Mouse (Mus musculus) urinary bladder, adult 2 months (tissue): ENCODE data around the gene Spred2. TPM values are rescaled to one million over a fixed set of nuclear protein-coding genes. Genes with fewer than 3 reads are reported as not detected.
"Not testable (repeated sequence)": the region's sequence is repeated elsewhere in the genome, so short reads cannot be mapped to it uniquely, and the experiment has no call there.

Experiments used
- DNase-seq: peaks from one replicate; pipeline ENCODE4 v3.0.0; 2022; ENCODE audit warnings: low spot score
- polyA plus RNA-seq: library from polyadenylated mRNA; depleted of rRNA; stranded (reverse); fragments of >200 nt; gene quantifications from 2 replicates; pipeline ENCODE4 v1.2.3, GENCODE M21; 2012

The Spred2 gene
- polyA plus RNA-seq, 1 experiment: 23.2 TPM

- DNase-seq: no peak
These were observed 93.8 kb downstream of the Spred2 start for GRCm38 (mm10) chr11:20017937-20018336.

GRCm38 (mm10) chr11:20018905-20019304, 94.7 kb downstream of the Spred2 start:
- DNase-seq: no peak

- no peak for DNase-seq
These were observed 96.5 kb downstream of the Spred2 start for GRCm38 (mm10) chr11:20020720-20021119.

DNA sequence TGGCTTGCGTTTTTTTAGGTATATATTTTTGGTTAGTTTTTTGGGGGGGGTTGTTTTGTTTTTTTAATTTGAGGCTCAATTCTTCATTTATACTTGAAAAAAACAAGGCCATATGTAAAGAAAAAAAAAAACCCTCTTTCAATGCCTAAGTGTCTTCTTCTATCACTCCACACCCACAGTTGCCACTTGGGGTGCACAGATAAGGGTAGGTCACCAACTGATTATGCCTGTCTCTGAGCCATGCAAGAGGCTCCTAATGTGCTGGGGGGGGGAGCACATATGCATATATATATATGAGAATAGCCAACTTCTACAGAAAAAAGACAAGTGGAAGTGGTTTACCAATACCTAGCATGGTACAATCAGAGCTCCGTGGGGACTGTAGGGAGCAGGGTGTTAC, 98.3 kb downstream of the Spred2 start:
- DNase-seq: no peak

- no peak for DNase-seq
These were observed 98.8 kb downstream of the Spred2 start for GRCm38 (mm10) chr11:20022911-20023482.

DNA sequence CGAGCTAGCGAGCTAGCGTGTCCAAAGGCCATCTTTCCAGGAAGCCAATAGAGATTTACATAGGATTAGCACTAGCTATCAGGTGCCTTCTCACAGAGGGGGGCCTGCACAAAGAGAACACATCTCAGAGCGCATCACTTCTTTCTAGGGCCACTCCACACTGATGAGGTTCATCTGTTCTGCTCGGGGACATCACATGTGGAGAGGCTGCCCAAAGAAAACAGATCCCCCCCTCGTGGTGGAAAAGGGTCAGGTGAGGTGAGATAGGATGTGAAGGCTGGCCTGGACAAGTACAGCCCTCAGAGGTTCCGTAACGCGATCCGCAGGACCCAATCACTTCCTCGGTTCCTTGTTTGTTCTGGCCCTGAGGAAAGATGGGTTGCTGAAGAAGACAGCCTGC, 101.7 kb downstream of the Spred2 start:
- DNase-seq: no peak

DNA sequence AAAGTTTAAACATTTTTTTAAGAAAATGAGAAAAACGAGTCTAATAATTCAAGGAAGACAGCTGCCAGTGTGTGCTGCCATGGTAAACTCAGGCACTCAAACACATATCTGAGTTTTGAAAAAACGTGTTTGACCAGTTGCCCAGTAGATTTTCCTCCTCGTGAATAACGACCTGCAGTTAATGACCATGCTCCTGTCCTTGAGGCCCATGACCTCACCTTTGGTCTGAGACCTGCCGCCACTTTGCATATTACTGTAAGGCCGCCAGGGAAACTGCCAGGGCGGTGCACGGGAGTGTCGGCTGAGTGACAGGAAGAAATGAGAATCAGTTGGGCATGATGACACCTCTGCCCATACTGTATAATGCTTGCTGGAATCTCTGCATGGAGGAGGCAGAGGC, 103.5 kb downstream of the Spred2 start:
- no peak for DNase-seq

- DNase-seq: no peak
These were observed 104.2 kb downstream of the Spred2 start for GRCm38 (mm10) chr11:20028396-20028795.

GRCm38 (mm10) chr11:20029014-20029413, 104.8 kb downstream of the Spred2 start:
- no peak for DNase-seq

GRCm38 (mm10) chr11:20030973-20031372, 106.8 kb downstream of the Spred2 start:
- not testable (repeated sequence) for DNase-seq

GRCm38 (mm10) chr11:20031536-20031935, 107.4 kb downstream of the Spred2 start:
- no peak for DNase-seq

DNA sequence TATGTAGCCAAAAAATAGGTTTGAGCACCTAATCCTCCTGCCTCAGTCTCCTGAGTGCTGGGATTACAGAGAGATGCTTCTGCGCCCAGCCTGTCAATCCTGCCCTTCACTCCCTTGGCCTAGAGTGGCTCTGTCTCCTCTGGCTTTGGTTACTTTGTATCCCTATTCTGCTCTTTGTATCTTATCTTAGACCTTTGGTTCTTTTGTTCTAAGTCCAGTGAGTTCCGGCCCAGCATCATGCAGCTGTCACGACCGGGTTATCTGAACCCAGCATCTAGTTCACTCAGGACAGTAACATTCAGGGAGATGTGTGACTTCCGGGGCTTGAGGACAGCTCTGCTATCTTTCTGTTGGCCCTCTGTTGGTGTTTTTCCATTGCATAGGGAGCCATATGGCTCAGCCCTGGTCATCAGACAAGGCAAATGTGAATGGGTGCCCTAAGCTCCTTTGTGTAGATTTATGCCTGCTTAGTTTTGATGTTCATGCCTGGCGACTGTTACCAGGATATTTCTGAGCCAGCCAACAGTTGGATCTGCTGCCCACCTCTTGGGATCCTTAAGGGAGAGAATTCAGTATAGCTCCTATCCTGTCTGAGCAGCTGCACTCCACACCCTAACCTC, 109.5 kb downstream of the Spred2 start:
- no peak for DNase-seq

GRCm38 (mm10) chr11:20034337-20034947, 110.3 kb downstream of the Spred2 start:
- no peak for DNase-seq

DNA sequence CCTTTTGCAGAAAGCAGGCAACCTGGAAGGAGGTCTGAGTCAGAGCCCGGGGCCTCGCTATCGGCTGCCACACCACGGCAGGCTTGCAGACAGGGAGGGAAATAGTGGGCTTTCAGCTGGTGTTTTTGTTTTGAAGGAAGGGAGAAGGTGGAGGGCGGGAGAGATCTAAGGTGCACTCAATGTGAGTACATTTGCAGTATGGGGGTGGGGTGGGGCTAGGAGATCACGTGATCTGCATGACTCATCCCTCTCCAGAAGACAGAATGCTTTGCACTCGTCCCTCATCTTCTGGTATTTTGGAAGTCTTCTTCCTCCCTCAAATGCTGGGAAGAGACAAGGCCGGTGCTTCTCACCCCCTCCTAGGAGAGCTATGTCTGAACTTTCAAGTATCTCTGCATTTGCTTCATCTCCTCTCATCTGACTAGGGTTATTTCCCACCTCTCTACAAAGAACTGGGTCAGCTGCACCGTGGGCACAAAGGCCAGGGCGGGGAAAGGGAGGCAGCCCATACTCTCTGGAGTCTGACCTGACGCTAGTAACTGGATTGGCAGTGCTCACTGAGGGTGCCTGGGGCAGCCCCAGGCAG, 111.3 kb downstream of the Spred2 start:
- DNase-seq: no peak

DNA sequence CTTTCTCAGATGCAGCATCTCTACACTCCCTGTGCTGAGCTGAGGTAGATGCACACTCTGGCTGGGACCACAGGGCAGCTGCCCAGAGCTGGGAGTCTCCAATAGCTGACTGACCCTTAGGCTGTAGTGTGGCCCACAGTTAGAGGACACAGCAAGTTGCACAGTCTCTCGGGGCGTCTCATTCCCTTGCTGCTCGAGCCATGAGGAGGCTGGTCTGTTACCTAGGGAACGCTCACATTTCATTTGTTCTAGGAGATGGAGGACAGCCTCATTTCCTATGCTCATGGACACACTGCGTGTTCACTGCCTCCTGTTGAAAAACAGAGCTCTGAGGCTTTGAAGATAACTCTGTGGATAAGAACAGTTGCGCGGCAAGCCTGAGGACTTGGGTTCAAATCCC, 111.8 kb downstream of the Spred2 start:
- no peak for DNase-seq

DNA sequence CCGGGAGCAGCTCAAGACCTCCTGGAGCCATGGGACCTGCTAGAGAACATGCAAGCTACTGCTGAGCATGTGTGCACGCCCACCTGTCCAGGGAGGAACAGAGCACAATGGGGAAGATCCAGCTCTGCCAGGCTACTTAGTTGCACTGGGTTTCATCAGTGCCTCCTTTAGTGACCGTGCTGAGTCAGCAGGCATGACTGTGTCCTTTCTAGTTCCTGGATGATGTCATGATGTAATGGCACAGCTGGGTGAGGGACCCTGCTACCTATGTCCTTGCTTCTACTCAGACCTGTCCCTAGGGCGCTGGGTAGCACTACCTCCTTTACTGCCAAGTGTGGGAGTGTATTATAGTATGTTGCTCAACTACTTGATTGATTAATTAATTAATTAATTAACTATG, 113.6 kb downstream of the Spred2 start:
- no peak for DNase-seq

DNA sequence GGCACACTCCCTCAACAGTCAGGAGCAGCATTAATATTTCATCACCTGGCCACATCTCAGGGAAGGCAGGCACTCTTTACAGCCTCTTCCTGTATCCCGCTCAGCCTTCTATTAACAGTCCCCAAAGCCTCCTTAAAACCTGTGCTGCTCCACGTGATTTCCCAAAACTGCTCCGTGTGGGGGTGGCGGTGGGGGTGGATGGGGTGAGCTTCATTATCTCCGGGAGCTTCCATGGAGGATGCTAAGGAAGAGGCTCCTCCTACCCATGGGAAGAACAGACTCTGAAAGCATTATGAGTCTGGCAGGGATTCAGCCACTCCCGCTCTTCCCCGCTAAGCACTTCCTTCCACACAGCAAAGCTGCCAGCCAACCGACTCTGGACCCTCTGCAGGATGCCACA, 114.5 kb downstream of the Spred2 start:
- no peak for DNase-seq

DNA sequence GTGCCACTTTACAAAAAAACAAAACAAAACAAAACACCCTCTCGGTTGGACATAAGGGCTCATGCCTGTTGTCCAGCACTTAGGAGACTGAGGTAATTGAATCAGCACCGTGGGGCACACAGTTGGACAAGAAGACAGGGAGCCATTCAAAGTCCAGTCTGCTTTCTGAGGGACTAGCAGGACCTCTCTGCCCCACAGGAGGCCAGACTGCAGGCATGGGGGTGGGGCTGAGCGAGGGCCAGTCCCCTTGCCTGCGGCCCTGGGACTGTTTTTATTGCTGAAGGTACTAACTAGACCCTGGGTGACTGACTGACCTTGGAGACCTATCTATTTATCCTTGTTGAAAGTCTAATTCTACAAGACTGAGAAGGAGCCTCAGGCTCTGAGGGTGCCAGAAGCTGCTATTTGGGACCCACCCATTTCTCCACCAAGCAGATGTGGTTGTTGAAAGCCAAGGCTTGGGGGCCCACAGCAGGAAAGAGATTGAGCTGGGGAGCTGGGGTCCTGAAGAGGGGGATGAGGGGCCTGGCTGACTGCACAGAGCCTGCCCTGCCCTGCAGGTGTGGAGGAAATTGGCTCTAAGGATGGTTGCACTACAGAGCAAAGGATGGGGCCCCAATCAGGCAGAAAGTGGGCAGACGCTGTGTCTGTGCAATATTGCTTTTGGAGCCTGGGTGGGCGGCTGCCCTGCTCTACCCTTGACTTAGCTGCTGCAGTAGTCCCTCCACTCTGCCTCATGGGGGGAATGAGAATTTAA, 117.2 kb downstream of the Spred2 start:
- no peak for DNase-seq

GRCm38 (mm10) chr11:20042106-20042505, 117.9 kb downstream of the Spred2 start:
- DNase-seq: no peak

DNA sequence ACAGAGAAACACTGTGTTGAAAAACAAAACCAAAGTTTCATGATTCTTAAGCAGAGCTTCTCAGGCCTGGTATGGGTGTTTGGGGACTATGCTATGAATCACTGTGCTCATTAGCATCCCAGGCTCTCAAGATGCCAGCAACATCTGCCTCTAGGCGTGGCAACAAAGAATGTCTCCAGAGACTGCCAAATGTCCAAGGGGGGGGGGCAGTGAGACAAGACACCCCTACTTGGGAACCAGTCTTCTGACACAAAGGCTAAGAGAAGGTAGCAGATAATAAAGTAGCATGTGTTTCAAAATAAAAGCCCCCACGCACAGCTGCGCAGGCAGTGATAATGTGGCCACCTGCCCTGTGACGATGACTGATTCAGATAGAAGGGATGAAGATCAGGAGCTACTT, 119.1 kb downstream of the Spred2 start:
- no peak for DNase-seq

DNA sequence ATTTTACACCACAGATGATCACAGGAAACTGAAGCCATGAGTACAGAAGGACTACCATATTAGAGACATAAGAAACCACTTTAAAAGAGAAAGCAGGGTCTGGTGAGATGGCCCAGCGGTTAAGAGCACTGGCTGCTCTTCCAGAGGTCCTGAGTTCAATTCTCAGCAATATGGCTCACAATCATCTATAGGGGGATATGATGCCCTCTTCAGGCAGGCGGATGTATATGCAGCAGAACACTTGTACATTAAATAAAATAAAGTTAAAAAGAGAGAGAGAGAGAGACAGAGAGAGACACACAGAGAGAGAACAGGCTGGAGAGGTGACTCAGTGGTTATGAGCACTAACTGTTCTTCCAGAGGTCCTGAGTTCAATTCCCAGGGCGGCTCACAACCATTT, 121.4 kb downstream of the Spred2 start:
- DNase-seq: no peak

DNA sequence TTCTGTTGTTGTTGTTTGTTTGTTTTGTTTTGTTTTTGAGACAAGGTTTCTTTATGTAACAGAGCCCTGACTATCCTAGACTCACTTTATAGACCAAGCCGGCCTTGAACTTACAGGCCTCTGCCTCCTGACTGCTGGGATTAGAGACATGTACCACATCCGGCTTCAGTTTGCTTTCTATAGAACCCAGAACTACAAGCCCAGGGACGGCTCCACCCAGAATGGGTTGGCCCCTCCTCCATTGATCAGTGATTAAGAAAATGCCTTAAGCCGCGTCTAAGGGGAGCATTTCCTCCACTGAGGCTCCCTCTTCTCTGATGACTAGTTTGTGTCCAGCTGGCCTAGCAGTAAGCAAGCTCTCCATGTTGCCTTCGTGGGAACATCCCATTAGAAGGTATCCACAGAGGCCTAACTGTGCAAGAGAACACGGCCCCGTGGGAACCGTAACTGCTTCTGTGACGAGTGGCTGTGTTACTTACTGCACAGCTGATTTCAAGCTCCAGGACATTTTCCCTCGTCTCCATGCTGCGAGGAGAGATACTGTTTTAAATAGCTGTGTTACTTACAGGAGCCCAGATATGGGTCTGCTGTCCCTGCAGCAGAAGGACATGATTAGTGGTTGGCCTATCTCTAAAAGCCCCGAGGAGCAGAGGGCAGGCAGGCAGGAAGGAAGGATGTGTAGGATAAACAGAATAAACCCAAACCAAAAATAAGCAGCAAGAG, 128.8 kb downstream of the Spred2 start:
- no peak for DNase-seq
